In the genomic region with DNA sequence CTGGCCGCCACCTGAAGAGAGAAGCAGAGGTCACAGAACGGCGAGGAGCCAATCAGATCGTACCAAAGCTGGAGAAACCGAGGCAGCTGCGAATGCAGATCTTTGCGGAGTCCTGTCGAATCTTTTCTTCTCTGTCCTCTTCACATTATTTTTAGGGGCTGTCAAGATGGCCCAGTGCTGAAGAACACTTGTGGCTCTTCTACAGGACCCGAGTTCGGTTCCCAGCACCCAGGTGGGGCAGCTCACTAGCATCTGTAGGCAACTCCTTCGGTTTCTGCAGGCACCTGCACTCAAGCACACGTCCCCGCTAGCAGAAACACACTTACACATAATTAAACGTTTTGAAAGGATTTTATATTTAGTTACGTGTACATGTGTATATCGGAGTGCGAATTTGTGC, we compare ENCODE assay signal across 7 mouse cellular contexts. TPM values are rescaled to one million over a fixed set of nuclear protein-coding genes. Genes with fewer than 3 reads are reported as not detected.
DNase-seq lines count a peak whose midpoint lies in the region; ATAC-seq lines count a peak whose summit lies in the region.

No protein-coding gene starts in this region.

- peak overlapping the region; percentile 30; the same call in 1 of the 2 replicates for H3K4me2 ChIP-seq in forebrain, embryonic 14.5 days (ENCODE audit: low read length)
- H3K4me2 ChIP-seq in limb, embryonic 13.5 days (replicated peaks): peak overlapping the region; percentile 54
- peak overlapping the region; percentile 42 for H3K4me2 ChIP-seq in stomach, embryonic 15.5 days

- H3K36me3 ChIP-seq in forebrain, embryonic 14.5 days (ENCODE audit: control insufficient read depth, insufficient read depth, low read length): peaks cover 32% of the 10 kb centered on the region
- peaks cover 32% of the 10 kb centered on the region for H3K36me3 ChIP-seq in limb, embryonic 13.5 days
- peaks cover 23% of the 10 kb centered on the region for H3K36me3 ChIP-seq in stomach, embryonic 15.5 days

- WGBS in forebrain, embryonic 14.5 days: 60% methylated on average over 17 of the region's 17 CpGs
- WGBS in limb, embryonic 13.5 days: 62% methylated on average over 17 of the region's 17 CpGs
- WGBS in stomach, embryonic 15.5 days: 59% methylated on average over 17 of the region's 17 CpGs

- H3K4me1 ChIP-seq in forebrain, embryonic 14.5 days (ENCODE audit: control insufficient read depth, insufficient read depth, low read length): no peaks in the 10 kb centered on the region; the same call in none of the 2 replicates
- H3K4me1 ChIP-seq in limb, embryonic 13.5 days: peaks cover 19% of the 10 kb centered on the region
- peaks cover 7% of the 10 kb centered on the region; the same call in 1 of the 2 replicates for H3K4me1 ChIP-seq in stomach, embryonic 15.5 days

- H3K9me3 ChIP-seq in forebrain, embryonic 14.5 days (replicated peaks; ENCODE audit: control insufficient read depth, low read length): no peaks in the 10 kb centered on the region
- no peaks in the 10 kb centered on the region for H3K9me3 ChIP-seq in limb, embryonic 13.5 days
- H3K9me3 ChIP-seq in stomach, embryonic 15.5 days: no peaks in the 10 kb centered on the region

- peak overlapping the region; percentile 18; the same call in 1 of the 2 replicates for H3K9ac ChIP-seq in forebrain, embryonic 14.5 days (ENCODE audit: low read length)
- H3K9ac ChIP-seq in limb, embryonic 13.5 days: peak overlapping the region; percentile 59
- H3K9ac ChIP-seq in stomach, embryonic 15.5 days: no peak overlapping the region

- peak; percentile 28 for DNase-seq in kidney, postnatal 10 days
- no peak for DNase-seq in kidney, postnatal 4 days
- no peak for DNase-seq in forebrain, embryonic 14.5 days (ENCODE audit: low spot score)
- DNase-seq in left cerebral cortex, adult 11 months (ENCODE audit: low spot score): no peak
- no peak for DNase-seq in spleen, postnatal 36 days (ENCODE audit: low spot score in 2 of 2)

- no peak; the same call in 1 of the 2 replicates for ATAC-seq in forebrain, embryonic 14.5 days
- ATAC-seq in limb, embryonic 13.5 days (ENCODE audit: low FRiP score, low read depth): no peak
- no peak for ATAC-seq in stomach, embryonic 15.5 days (ENCODE audit: insufficient read depth, low FRiP score, low read depth)

- 0 out of 2 replicates have a peak overlapping the region, but pooled peaks have one; percentile 1 for H3K4me3 ChIP-seq in forebrain, embryonic 14.5 days (ENCODE audit: low read depth, low read length)
- peak overlapping the region; percentile 81 for H3K4me3 ChIP-seq in limb, embryonic 13.5 days
- no peak overlapping the region for H3K4me3 ChIP-seq in stomach, embryonic 15.5 days (replicated peaks)

- H3K27ac ChIP-seq in forebrain, embryonic 14.5 days (ENCODE audit: low read depth, low read length): no peak overlapping the region
- H3K27ac ChIP-seq in limb, embryonic 13.5 days: no peak overlapping the region
- H3K27ac ChIP-seq in stomach, embryonic 15.5 days: no peak overlapping the region

- H3K27me3 ChIP-seq in forebrain, embryonic 14.5 days (replicated peaks; ENCODE audit: control insufficient read depth, insufficient read depth, low read length): no peaks in the 10 kb centered on the region
- no peaks in the 10 kb centered on the region for H3K27me3 ChIP-seq in limb, embryonic 13.5 days
- no peaks in the 10 kb centered on the region for H3K27me3 ChIP-seq in stomach, embryonic 15.5 days (replicated peaks)

RNA-seq across cellular contexts. Expression of a gene that starts 0.7 kb away (rescaled TPM):
- 380 and 381 TPM in 2 replicates for polyA plus RNA-seq in forebrain, embryonic 14.5 days (2014; fragmentation: Nextera tagmentation; extraction: Ambion mirVana)
- 340 and 343 TPM in 2 replicates for polyA plus RNA-seq in limb, embryonic 13.5 days (2015; fragmentation: Nextera tagmentation; extraction: Ambion mirVana)
- 243 and 255 TPM in 2 replicates for polyA plus RNA-seq in stomach, embryonic 15.5 days (2015; fragmentation: Nextera tagmentation; extraction: Ambion mirVana)

RNA-seq across cellular contexts. Expression of a gene that starts 20.5 kb away (rescaled TPM):
- polyA plus RNA-seq in forebrain, embryonic 14.5 days (2014; fragmentation: Nextera tagmentation; extraction: Ambion mirVana): 0.20 and 0.28 TPM in 2 replicates
- polyA plus RNA-seq in limb, embryonic 13.5 days (2015; fragmentation: Nextera tagmentation; extraction: Ambion mirVana): 0.37 and 0.74 TPM in 2 replicates
- 41.3 and 43.3 TPM in 2 replicates for polyA plus RNA-seq in stomach, embryonic 15.5 days (2015; fragmentation: Nextera tagmentation; extraction: Ambion mirVana)

RNA-seq across cellular contexts. Expression of a gene that starts 36.7 kb away (rescaled TPM):
- 7.7 and 9.5 TPM in 2 replicates for polyA plus RNA-seq in forebrain, embryonic 14.5 days (2014; fragmentation: Nextera tagmentation; extraction: Ambion mirVana)
- 4.9 and 5.2 TPM in 2 replicates for polyA plus RNA-seq in limb, embryonic 13.5 days (2015; fragmentation: Nextera tagmentation; extraction: Ambion mirVana)
- 3.3 and 3.9 TPM in 2 replicates for polyA plus RNA-seq in stomach, embryonic 15.5 days (2015; fragmentation: Nextera tagmentation; extraction: Ambion mirVana)

Comparison
In these comparisons a context has a peak if more than half of its experiments do, and no peak if none do; other contexts are left out.
1. RNA of a gene that starts 20.5 kb away (polyA plus RNA-seq): 41.3 to 43.3 TPM in stomach, embryonic 15.5 days; 0.37 to 0.74 TPM in limb, embryonic 13.5 days and 0.20 to 0.28 TPM in forebrain, embryonic 14.5 days; every median in the first group is over 10 times any median in the second.
2. Peak in every context shown above with its lines, with median percentiles within 50 percentile points of each other: H3K4me2 ChIP-seq.